Mouse (Mus musculus) embryonic fibroblast, embryonic 13.5 days (primary cell): ENCODE measurements at regions not wholly inside any gene's neighbourhood (a gene's known extent, or its start where the extent isn't known, plus 50 kb on each side); places are given as distances from the start of the nearest gene placed in this dataset.

Experiments used
- H3K27ac ChIP-seq: 2 replicates; pipeline ENCODE4 v1.5.1; 2012; ENCODE audit warnings: low read length, control low read depth, inconsistent platforms; ENCODE audit not compliant: insufficient read depth
- H3K4me1 ChIP-seq: 2 replicates; pipeline ENCODE4 v1.6.1; 2011; ENCODE audit warnings: low read length; ENCODE audit not compliant: control insufficient read depth, insufficient read depth
- H3K4me3 ChIP-seq: 2 replicates; pipeline ENCODE4 v1.5.1; 2011; ENCODE audit warnings: mild to moderate bottlenecking, control low read depth, low read length; ENCODE audit not compliant: insufficient read depth
- CTCF ChIP-seq: IDR thresholded peaks from 2 replicates; pipeline ENCODE4 v1.5.1; 2011; ENCODE audit warnings: mild to moderate bottlenecking, control low read depth, low read length, moderate library complexity, borderline replicate concordance; ENCODE audit not compliant: insufficient read depth
- POLR2A ChIP-seq: IDR thresholded peaks from 2 replicates; pipeline ENCODE4 v1.6.1; 2011; ENCODE audit warnings: low read depth, mild to moderate bottlenecking, control low read depth, low read length, moderate library complexity

GRCm38 (mm10) chr11:33008611-33009010, 138.6 kb downstream of the Fgf18 start:
- no peak for TF ChIP-seq POLR2A

GRCm38 (mm10) chr11:33007826-33008530, 139.2 kb downstream of the Fgf18 start:
- Histone ChIP-seq H3K4me3 (no peak overlapping the region), H3K27ac (no peak overlapping the region), H3K4me1 (peaks cover 3% of the 10 kb centered on the region; the same call in 1 of the 2 replicates)
- TF ChIP-seq CTCF (no peak), POLR2A (no peak)

More at GRCm38 (mm10) chr11:33008611-33009010, 138.6 kb downstream of the Fgf18 start:
- peaks cover 4% of the 10 kb centered on the region; the same call in 1 of the 2 replicates for H3K4me1 ChIP-seq
- H3K4me3 ChIP-seq: no peak overlapping the region
- H3K27ac ChIP-seq: no peak overlapping the region

GRCm38 (mm10) chr11:33007366-33007765, 139.8 kb downstream of the Fgf18 start:
- Histone ChIP-seq H3K27ac (no peak overlapping the region), H3K4me3 (no peak overlapping the region), H3K4me1 (no peaks in the 10 kb centered on the region)
- TF ChIP-seq CTCF (no peak), POLR2A (no peak)

GRCm38 (mm10) chr11:33005183-33005582, 142.0 kb downstream of the Fgf18 start:
- Histone ChIP-seq H3K27ac (no peak overlapping the region), H3K4me1 (no peaks in the 10 kb centered on the region), H3K4me3 (no peak overlapping the region)
- no peak for TF ChIP-seq CTCF
- no peak for TF ChIP-seq POLR2A

- TF ChIP-seq POLR2A (no peak), CTCF (no peak)
Measured at GRCm38 (mm10) chr11:33004603-33005002, 142.6 kb downstream of the Fgf18 start.

GRCm38 (mm10) chr11:32999684-33000255, 147.4 kb downstream of the Fgf18 start:
- Histone ChIP-seq H3K4me3 (no peak overlapping the region), H3K4me1 (no peaks in the 10 kb centered on the region), H3K27ac (no peak overlapping the region)
- TF ChIP-seq POLR2A (no peak), CTCF (no peak)

More at GRCm38 (mm10) chr11:33004603-33005002, 142.6 kb downstream of the Fgf18 start:
- Histone ChIP-seq H3K4me3 (no peak overlapping the region), H3K4me1 (no peaks in the 10 kb centered on the region), H3K27ac (no peak overlapping the region)

GRCm38 (mm10) chr11:32998687-32999605, 148.3 kb downstream of the Fgf18 start:
- Histone ChIP-seq H3K4me1 (no peaks in the 10 kb centered on the region), H3K4me3 (no peak overlapping the region), H3K27ac (peak overlapping the region; percentile 15; the same call in 1 of the 2 replicates)
- TF ChIP-seq CTCF (no peak), POLR2A (no peak)

GRCm38 (mm10) chr11:32994391-32994790, 152.8 kb downstream of the Fgf18 start:
- H3K4me1 ChIP-seq: no peaks in the 10 kb centered on the region
- H3K27ac ChIP-seq: no peak overlapping the region
- no peak overlapping the region for H3K4me3 ChIP-seq
- TF ChIP-seq POLR2A (no peak), CTCF (no peak)

- Histone ChIP-seq H3K4me3 (no peak overlapping the region), H3K27ac (no peak overlapping the region), H3K4me1 (no peaks in the 10 kb centered on the region)
- no peak for TF ChIP-seq CTCF
- no peak for TF ChIP-seq POLR2A
Measured at GRCm38 (mm10) chr11:32993439-32993838, 153.8 kb downstream of the Fgf18 start.
